8 mouse cellular contexts compared by ENCODE assay signal in genomic region chr6:126642856-126643321, GRCm38 (mm10). TPM values are rescaled to one million over a fixed set of nuclear protein-coding genes. Genes with fewer than 3 reads are reported as not detected.
DNase-seq lines count a peak whose midpoint lies in the region; ATAC-seq and TF ChIP-seq lines count a peak whose summit lies in the region.

No protein-coding gene starts in this region.

- no peaks in the 10 kb centered on the region for H3K9me3 ChIP-seq in hindbrain, embryonic 10.5 days
- H3K9me3 ChIP-seq in midbrain, embryonic 10.5 days (replicated peaks), result no peaks in the 10 kb centered on the region
- H3K9me3 ChIP-seq in stomach, postnatal 0 days (ENCODE audit: control insufficient read depth, low read length), result no peaks in the 10 kb centered on the region

- H3K36me3 ChIP-seq in hindbrain, embryonic 10.5 days, result no peaks in the 10 kb centered on the region
- H3K36me3 ChIP-seq in midbrain, embryonic 10.5 days, result no peaks in the 10 kb centered on the region
- no peaks in the 10 kb centered on the region for H3K36me3 ChIP-seq in stomach, postnatal 0 days (ENCODE audit: control insufficient read depth, insufficient read depth, low read length)

- peaks cover 93% of the 10 kb centered on the region for H3K27me3 ChIP-seq in hindbrain, embryonic 10.5 days (ENCODE audit: insufficient read depth, poor library complexity, severe bottlenecking)
- H3K27me3 ChIP-seq in midbrain, embryonic 10.5 days (ENCODE audit: low read depth, poor library complexity, severe bottlenecking), result peaks cover 90% of the 10 kb centered on the region
- H3K27me3 ChIP-seq in stomach, postnatal 0 days (ENCODE audit: control insufficient read depth, insufficient read depth, low read length), result peaks cover 12% of the 10 kb centered on the region

- peaks cover 37% of the 10 kb centered on the region for H3K4me1 ChIP-seq in hindbrain, embryonic 10.5 days (replicated peaks)
- H3K4me1 ChIP-seq in midbrain, embryonic 10.5 days, result peaks cover 54% of the 10 kb centered on the region
- H3K4me1 ChIP-seq in stomach, postnatal 0 days (replicated peaks; ENCODE audit: control insufficient read depth, insufficient read depth), result peaks cover 3% of the 10 kb centered on the region

- peak overlapping the region; percentile 65 for H3K4me3 ChIP-seq in hindbrain, embryonic 10.5 days
- peak overlapping the region; percentile 88 for H3K4me3 ChIP-seq in layer of hippocampus, adult 2 months
- H3K4me3 ChIP-seq in midbrain, embryonic 10.5 days, result peak overlapping the region; percentile 65
- H3K4me3 ChIP-seq in stomach, postnatal 0 days (ENCODE audit: low read depth, low read length), result peak overlapping the region; percentile 42

- no peak for ATAC-seq in stomach, postnatal 0 days (ENCODE audit: low FRiP score, low TSS enrichment)
- no peak for ATAC-seq in granulocyte monocyte progenitor cell, adult 5-6 weeks (replicated peaks; ENCODE audit: poor library complexity, severe bottlenecking)

- TF ChIP-seq EP300 in stomach, postnatal 0 days (optimal IDR thresholded peaks at IDR 0.05), result no peak

- H3K27ac ChIP-seq in hindbrain, embryonic 10.5 days, result no peak overlapping the region
- H3K27ac ChIP-seq in layer of hippocampus, adult 2 months, result peak overlapping the region; percentile 96
- H3K27ac ChIP-seq in midbrain, embryonic 10.5 days (replicated peaks), result no peak overlapping the region; the same call in 1 of the 2 replicates
- no peak overlapping the region for H3K27ac ChIP-seq in stomach, postnatal 0 days (replicated peaks)

- H3K9ac ChIP-seq in stomach, postnatal 0 days (ENCODE audit: low read length), result no peak overlapping the region

- 2% methylated on average over 36 of the region's 36 CpGs for WGBS in hindbrain, embryonic 10.5 days
- 2% methylated on average over 36 of the region's 36 CpGs for WGBS in midbrain, embryonic 10.5 days
- WGBS in stomach, postnatal 0 days, result 1% methylated on average over 36 of the region's 36 CpGs

- H3K4me2 ChIP-seq in stomach, postnatal 0 days (replicated peaks; ENCODE audit: low read depth), result peak overlapping the region; percentile 70

- DNase-seq in thymus, postnatal 14 days, result peak; percentile 5
- no peak for DNase-seq in thymus, adult 18-20 months
- peak; percentile 82 for DNase-seq in embryo, embryonic 11 days
- peak; percentile 56 for DNase-seq in hindbrain, embryonic 10.5 days (ENCODE audit: low spot score)
- peak; percentile 35 to 52 for DNase-seq in layer of hippocampus, adult 2 months (ENCODE audit: low spot score in 2 of 2)
- DNase-seq in midbrain, embryonic 10.5 days (ENCODE audit: low spot score), result peak; percentile 59
- DNase-seq in stomach, postnatal 0 days (ENCODE audit: low spot score), result peak; percentile 47

- TF ChIP-seq CTCF in layer of hippocampus, adult 2 months (conservative IDR thresholded peaks at IDR 0.05), result peak; percentile 73
- peak; percentile 62 for TF ChIP-seq CTCF in stomach, postnatal 0 days (IDR thresholded peaks at IDR 0.05; ENCODE audit: low read depth)

RNA-seq across cellular contexts. Expression of gene Kcna1, which starts 3.3 kb away (rescaled TPM):
- 0.64 and 0.83 TPM in 2 replicates for polyA plus RNA-seq in hindbrain, embryonic 10.5 days (2016; fragmentation: Nextera tagmentation; extraction: Ambion mirVana)
- 100 to 1,000 TPM; 115 to 119 TPM for total RNA-seq in layer of hippocampus, adult 2 months (2021)
- 1.9 and 2.5 TPM in 2 replicates for polyA plus RNA-seq in midbrain, embryonic 10.5 days (2016; fragmentation: Nextera tagmentation; extraction: Ambion mirVana)
- polyA plus RNA-seq in stomach, postnatal 0 days (2015; fragmentation: Nextera tagmentation; extraction: Ambion mirVana), result 0.62 and 0.69 TPM in 2 replicates
- not detected in 2 replicates for total RNA-seq in granulocyte monocyte progenitor cell, adult 5-6 weeks (2014; fragmentation: Nextera tagmentation)
- total RNA-seq in granulocyte monocyte progenitor cell, adult 5-6 weeks (2017), result not detected in 2 replicates

Comparison
In these comparisons a context has a peak if more than half of its experiments do, and no peak if none do; other contexts are left out.
1. DNase-seq: peak in thymus, postnatal 14 days (single experiment), embryo, embryonic 11 days (single experiment), hindbrain, embryonic 10.5 days (single experiment), layer of hippocampus, adult 2 months (2 of 2), midbrain, embryonic 10.5 days (single experiment) and stomach, postnatal 0 days (single experiment); none in thymus, adult 18-20 months (0 of 2).
2. Peak in every context shown above with its lines, with median percentiles within 50 percentile points of each other: H3K4me3 ChIP-seq.